Mouse (Mus musculus) G1E (cell line): ENCODE measurements around the gene Psip1.

Source experiments
- CTCF ChIP-seq: IDR thresholded peaks from 2 replicates; pipeline ENCODE4 v1.5.1; 2012; ENCODE audit warnings: low read depth, low read length, inconsistent platforms, mixed read lengths
- POLR2AphosphoS5 ChIP-seq: IDR thresholded peaks from 2 replicates; pipeline ENCODE4 v1.6.1; 2012; ENCODE audit warnings: low read depth, low read length, inconsistent platforms; ENCODE audit not compliant: insufficient replicate concordance
- TAL1 ChIP-seq: conservative IDR thresholded peaks from 2 replicates; pipeline ENCODE4 v1.6.1; 2012; ENCODE audit warnings: low read depth, low read length, inconsistent platforms, mixed read lengths

DNA sequence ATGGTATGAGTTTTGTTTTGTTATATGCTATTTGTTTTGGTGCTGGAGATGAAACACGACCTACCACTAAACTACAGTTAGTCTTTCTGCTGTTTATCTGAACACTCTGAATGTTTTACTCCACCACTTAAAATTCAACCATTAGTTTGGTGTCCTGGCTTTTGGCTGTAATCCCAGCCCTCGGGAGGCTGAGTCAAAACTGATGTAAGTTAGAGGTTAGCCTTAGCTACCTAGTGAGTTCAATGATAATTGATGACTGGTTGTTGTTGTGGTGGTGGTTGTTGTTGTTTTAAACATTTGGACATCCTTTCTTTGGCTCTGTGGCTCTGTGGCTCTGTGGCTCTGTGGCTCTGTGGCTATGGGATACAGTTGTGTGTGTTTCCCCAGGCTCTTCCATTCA, 67.5 kb downstream of the Psip1 start:
- TF ChIP-seq CTCF = no peak
- no peak for TF ChIP-seq TAL1
- TF ChIP-seq POLR2AphosphoS5 = no peak
